Mouse (Mus musculus) heart, postnatal 10 days (tissue): Measurements from ENCODE around the gene Vps53. TPM values are rescaled to one million over a fixed set of nuclear protein-coding genes. Genes with fewer than 3 reads are reported as not detected.
A peak's percentile ranks its signal among the peaks of the same experiment; 100 is the strongest.

Experiments
- DNase-seq, 2 experiments: peaks; one replicate each; pipeline ENCODE4 v3.0.0; 2021
- intact Hi-C: fragments of 180-260 bp; cut with DNase I; formaldehyde crosslinking; loops from one replicate; pipeline ENCODE4 v1.15.1; 2025
- total RNA-seq, 2 experiments: library from RNA; stranded (reverse); gene quantifications; 2 replicates each; pipeline ENCODE4 v1.2.3; 2021

Vps53 gene
- total RNA-seq, 2 experiments from 2014 or later, result 31.0 to 32.7 TPM

DNA sequence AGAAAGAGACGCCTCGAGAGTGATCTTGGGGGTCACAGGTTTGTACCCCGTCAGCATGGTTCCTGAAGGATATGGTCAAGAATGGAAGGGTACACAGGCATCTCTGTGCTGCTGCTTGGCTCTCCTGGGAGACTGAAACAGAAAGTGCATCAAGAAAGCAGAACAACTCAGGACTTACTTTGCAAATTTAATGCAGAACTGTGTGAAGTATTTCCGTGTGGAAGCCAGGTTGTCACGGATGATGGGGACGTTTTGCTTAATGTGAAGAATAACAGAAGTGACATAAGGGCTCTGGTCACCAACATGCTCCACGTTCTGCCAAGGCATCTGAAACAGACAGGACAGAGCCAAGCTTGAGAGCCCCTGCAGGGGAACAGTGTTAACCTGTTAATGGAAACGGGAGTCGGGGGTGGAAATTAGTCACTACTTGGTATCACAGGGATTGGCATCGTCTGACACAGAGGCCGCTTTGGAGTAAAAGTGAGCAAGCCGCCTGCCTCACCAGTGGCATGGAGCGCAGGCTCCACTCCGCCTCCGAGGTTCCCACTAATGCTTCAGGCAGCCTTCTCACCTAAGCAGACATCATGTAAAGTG, 112.8 kb downstream of the Vps53 start:
- no peak for DNase-seq
- intact Hi-C loops, result loop anchor here (5.0 kb wide), 1 partner anchor 39 kb away; the partner anchor contains the start of gene Rflnb

DNA sequence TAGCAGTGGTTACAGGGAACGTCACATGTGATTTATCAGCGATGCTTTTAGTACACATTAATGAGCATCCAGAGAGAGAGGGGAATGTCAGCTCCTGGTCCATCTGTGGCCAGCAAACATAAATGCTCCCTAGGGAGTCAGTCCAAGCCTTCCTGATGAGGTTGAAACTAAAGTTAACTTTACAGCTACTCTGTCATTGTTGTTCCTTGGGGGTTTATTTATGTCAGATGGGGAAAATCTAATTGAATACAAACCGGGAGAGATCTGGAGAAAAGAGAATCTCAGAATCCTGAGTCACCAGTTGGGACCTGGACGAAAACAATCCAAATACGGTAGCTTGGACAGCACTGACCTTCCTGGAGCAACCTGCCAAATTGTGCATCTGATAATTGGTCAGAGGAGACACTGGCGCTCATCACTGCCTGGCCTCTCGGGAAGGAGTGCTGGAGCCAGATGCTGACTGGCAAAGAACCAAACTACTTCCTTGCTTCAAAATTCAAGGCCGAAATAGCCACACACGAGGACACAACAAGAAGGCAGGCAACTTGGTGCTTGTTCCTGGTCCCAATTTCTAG, 113.8 kb downstream of the Vps53 start:
- intact Hi-C loops, result loop anchor here (5.0 kb wide), 1 partner anchor 38 kb away; the partner anchor contains the start of gene Rflnb
- peak; percentile 59 for DNase-seq

DNA sequence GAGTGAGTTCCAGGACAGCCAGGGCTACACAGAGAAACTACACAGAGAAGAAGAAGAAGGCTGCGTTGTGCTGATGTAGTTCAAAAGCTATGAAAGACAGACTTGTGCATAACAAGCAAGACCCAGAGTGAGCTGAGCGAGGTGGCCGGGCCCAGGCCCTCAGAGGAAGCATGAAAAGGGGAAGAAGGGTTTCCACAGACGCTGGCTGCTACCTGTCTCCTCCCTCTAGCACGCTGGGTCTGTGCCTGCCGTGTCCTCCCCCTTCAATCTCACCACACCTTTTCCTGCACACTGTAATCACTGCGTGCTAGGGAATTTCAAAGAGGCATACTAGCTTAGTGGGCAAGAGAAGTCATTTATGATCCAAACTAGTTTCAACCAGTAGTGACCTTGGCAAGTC, 115.0 kb downstream of the Vps53 start:
- intact Hi-C loops, result no loop called here
- no peak for DNase-seq

DNA sequence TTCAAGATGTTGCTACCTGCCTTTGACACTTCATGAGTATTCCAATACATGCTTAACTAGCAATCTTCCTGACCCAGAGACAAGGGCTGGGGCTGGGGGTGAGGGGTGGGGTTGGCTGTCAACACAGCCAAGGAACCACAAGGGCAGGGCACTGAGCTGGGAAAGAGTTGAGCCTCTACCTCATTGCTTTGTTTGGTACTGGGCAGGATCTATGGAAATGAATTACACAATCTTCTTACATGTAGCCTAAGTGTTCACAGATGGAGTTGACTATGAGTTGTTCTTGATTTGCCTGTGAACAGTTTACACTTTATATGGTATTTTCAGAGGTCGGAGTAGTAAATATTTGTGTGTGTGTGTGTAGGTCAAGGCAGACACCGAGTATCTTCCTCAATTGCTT, 118.5 kb downstream of the Vps53 start:
- DNase-seq, result no peak
- intact Hi-C loops, result no loop called here

DNA sequence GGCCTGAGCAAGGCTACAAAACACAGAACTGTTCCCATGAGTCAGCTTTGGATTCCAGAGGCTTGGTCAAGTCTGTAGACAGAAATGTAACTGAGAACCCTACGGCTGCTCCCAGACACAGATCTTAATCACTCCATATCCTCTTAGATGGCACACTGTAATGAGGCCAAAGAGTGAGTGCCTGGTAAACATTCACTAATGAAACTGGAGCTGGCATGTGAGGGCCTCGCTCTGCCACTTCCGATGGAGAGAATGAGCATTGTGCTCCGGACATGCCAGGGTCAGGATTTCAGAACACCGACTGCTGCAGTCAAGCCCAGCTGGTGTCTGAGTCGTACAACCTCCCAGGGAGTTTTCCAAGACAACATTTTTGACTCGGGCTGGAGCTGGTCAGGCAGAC, 119.5 kb downstream of the Vps53 start:
- intact Hi-C loops, result no loop called here
- DNase-seq, result no peak

DNA sequence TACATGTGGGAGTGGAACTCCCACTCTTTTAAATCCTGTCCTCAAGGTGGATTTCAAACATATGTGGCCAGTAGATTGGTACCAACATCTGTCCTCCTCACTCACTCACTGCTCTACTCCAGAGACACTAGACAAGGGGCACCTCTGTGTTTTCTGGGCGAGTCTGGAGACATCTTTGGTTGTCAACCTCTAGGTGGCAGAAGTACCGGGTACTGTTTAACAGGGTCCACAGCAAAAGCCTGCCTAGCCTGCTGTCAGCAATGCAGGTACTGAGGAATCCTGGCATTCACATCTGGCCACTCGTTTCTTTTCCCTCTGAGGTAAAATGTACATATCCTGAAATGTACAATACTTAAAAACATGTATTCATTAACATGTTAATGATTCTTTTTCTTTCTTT, 123.0 kb downstream of the Vps53 start:
- no peak for DNase-seq
- intact Hi-C loops, result no loop called here

DNA sequence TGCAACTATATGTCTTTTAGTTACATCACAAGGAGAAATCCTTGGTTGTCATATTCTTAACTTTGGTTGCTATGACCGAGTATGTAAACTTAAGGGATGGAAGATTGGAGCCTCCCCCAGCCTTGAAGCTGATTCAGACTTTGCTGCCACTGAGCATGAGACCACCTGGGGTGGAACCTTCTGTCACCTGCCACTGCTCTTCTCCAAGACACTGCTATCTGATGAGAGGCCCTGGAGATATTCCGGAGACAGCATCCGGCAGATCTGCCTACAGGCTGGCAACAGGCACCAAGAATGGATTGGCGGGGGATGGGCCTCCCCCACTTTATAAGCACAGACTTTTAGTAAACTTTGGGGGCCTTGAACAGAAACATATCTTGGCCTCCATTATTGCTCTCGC, 127.0 kb downstream of the Vps53 start:
- intact Hi-C loops, result no loop called here
- no peak for DNase-seq

DNA sequence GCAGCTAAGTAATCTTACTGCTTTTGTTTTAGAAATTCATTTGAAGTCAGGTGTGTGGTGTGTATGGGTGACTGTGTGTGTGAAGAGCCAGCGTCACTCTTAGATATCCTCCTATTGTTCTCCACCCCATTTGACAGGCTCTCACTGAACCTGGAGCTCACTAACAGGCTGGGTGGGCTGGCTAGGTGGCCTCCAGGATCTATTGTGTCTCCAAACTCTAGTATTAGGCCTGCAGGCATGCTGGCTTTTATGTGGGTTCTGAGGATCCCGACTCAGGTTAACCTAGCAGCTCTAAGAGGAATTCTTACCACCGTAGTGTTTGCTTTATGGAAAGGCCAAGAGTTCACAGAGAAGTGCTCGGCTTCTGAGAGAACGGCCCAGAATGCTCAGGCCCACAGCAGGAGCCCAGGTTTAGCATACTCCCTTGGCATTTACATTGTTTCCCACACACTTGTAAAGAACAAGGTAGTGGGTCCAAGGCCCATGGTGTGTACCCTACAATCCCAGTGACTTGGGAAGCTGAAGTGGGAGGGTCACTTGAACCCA, 128.4 kb downstream of the Vps53 start:
- no peak for DNase-seq
- intact Hi-C loops, result no loop called here

DNA sequence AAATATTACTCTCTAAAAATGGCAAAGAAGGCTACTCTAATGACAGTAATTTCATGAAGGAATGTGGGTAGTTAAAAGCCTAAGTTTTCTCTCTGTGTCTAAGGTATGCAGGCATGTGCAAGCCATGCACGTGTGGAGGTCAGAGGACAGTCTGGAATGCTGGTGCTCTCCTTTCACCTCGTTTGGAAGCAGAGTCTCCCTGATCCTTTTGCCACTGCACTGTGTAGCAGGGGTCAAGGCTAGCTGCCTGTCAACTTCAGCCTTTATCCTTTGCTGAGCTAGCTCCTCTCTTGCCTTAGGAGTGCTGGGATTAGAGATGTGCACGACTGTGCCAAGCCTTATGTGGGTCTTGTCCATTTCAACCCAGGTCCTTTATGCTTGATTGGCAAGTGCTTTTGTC, 128.9 kb downstream of the Vps53 start:
- no peak for DNase-seq
- intact Hi-C loops, result no loop called here

DNA sequence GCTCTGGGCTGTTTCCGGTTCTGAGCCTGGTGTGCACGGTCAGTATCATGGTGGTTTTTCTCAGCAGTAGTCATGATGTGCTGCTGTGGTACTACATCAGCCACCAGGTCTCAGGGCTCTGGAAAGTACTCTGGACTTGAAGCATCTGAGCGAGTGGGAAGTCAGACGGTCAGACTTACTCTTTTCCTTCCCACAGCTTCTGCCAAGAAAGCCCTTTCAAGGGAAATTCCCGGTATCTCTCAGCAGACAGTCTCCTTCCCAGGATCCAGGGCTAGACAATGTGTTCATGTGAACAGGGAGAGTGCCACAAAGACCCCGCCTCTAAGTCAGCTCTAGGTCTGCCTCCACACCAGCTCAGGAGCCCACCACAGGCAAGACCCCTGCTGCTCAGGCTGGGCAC, 134.1 kb downstream of the Vps53 start:
- peak; percentile 30 to 49 for DNase-seq

DNA sequence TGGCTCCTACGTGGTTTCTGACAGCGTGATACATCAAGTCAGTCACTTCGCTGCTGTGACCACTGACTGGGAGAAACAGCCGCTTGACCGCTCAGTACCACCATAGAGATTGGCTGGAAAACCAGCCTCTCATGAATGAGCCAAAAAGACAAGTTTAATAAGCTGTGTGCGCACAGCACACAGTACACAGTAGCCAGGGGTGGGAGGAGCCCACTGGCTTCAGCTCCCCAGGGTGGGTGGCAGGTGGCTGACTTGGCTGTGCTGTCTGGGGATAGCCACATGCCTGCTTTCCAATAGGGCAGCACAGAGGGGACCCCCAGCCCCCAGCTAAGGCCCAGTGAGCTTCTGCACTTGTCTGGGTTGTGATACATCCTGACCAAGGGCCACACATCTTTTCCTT, 135.0 kb downstream of the Vps53 start:
- intact Hi-C loops, result loop anchor here (5.0 kb wide), 1 partner anchor 38 kb away; no protein-coding TSS in a partner anchor
- no peak for DNase-seq

More for the DNA sequence above, 134.1 kb downstream of the Vps53 start:
- intact Hi-C loops, result no loop called here

DNA sequence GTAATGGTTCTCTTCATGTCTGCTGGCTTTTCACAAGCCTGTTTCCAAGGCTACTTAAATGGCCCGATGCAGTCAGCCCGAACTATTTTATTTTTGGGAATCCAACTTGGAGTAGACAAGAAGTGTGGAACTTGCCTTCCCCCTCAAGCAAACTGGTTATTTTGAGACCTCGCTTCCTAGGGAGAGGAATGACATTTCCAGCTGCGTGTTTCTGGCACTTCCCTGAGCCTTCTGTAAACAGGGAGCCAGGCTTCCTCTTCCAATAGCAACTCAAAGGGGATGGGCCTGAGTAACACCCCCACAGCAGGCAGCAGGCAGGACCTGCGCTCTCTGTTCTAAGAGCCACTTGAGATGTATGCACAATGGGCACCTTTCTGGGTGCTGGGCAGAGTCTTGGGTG, 136.6 kb downstream of the Vps53 start:
- intact Hi-C loops, result loop anchor here (5.0 kb wide), 1 partner anchor 39 kb away; no protein-coding TSS in a partner anchor
- peak; percentile 69 to 77 for DNase-seq

DNA sequence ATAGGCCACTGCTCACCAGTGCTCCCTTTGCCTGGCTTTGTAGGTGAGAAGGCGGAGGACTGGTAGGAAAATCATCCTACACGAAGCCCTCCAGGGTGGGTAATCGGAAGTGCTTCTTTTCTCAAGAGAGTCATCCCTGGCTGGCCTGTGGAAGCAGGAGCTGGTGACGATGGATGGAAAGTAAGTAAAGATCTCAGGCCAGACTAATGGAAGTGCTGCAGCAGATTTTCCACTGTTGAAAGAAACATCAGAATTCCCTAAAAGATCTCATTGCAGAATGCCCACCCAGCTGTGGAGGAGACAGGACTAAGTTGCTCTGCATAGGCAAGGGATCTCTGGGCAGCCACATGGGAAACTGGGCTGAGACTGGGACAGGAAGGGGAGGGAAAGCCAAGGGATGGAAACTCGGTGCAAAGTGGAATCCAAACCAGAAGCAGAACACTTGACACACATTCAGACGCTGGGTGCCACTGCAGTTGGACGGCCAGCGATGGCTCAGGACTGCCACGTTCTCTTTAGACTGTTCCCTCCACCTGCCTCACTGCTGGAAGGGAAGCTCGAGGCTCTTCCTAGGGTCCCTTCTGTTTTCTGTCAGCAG, 137.3 kb downstream of the Vps53 start:
- peak; percentile 28 to 38 for DNase-seq
- intact Hi-C loops, result loop anchor here (5.0 kb wide), 1 partner anchor 40 kb away; no protein-coding TSS in a partner anchor

DNA sequence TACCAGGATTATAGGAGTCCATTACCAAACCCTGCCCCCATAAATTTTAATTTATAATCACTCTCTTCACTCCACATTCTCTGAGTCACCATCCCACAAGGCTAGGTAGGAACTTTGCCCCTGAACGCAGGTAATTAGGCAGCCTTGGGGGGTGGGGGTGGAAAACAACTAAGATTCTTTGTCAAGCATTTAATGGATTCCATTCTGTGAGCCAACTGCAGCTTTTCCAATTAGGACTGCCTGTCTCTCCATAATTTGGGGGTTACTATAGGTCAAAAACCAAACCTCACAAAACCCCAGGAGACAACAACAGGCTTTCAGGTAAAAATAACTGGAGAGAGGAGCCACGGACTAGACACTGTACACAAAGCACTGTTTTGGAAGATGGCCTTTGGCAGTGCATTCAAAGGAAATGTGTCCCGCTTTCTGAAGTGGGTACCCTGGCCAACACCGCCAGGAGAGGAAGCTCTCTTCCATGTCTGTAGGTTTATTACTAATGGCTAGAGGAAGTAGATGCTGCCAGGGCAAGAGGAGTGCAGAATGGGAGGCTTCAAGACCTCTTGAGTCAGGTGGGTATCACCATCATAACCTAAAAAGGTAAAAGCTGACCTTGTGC, 138.6 kb downstream of the Vps53 start:
- DNase-seq, result no peak

DNA sequence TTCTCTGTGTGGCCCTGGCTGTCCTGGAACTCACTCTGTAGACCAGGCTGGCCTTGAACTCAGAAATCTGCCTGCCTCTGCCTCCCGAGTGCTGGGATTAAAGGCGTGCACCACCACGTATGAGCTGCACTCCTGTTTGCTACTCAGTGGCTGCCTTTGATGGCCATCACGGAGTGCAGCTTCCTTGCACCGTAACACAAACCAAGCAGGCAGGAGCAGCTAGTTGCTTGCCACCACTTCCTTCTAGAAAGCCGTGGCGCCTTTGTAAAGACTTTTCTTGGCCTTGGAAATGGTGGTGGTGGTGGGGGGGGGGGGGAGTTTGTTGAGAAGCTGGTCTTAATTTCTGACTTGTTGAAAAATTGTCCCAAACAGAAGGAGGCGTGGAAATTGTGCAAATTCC, 139.3 kb downstream of the Vps53 start:
- intact Hi-C loops, result loop anchor here (5.0 kb wide), 1 partner anchor 42 kb away; no protein-coding TSS in a partner anchor
- DNase-seq, result no peak

More for the DNA sequence above, 138.6 kb downstream of the Vps53 start:
- intact Hi-C loops, result loop anchor here (5.0 kb wide), 1 partner anchor 41 kb away; no protein-coding TSS in a partner anchor

DNA sequence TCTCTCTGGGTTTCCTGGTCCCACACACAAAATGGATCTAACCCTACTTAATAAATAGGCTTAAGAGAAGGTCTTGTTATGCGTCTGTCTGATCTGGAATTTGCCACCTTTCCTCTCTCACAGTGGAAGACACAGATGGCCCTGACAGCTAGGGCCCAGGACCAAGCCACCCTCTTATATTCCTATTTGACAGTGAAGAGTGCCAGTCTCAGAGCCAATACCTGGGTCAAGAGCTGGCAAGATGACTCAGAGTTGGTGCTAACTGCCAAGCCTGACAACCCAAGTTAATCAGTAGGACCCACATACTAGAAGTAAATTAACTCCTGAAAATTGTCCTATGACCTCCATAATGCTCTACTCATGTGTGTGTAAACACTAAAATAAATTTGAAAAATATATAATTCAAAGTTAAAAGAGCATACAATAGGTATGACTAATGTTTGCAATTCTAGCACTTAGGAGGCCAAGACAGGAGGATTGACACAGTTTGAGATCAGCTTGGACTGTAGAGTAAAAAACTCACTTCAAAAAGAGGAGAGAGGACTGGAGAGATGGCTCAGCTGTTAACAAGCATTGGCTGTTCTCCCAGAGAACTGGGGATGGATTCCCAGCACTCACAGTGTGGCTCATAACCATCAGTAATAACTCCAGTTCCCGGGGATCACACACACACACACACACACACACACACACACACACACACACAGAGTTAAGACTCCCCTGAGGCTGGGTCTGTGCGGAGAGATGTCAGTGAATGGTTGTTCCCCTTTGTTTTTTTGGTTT, 140.0 kb downstream of the Vps53 start:
- intact Hi-C loops, result loop anchor here (5.0 kb wide), 1 partner anchor 43 kb away; no protein-coding TSS in a partner anchor
- no peak for DNase-seq

DNA sequence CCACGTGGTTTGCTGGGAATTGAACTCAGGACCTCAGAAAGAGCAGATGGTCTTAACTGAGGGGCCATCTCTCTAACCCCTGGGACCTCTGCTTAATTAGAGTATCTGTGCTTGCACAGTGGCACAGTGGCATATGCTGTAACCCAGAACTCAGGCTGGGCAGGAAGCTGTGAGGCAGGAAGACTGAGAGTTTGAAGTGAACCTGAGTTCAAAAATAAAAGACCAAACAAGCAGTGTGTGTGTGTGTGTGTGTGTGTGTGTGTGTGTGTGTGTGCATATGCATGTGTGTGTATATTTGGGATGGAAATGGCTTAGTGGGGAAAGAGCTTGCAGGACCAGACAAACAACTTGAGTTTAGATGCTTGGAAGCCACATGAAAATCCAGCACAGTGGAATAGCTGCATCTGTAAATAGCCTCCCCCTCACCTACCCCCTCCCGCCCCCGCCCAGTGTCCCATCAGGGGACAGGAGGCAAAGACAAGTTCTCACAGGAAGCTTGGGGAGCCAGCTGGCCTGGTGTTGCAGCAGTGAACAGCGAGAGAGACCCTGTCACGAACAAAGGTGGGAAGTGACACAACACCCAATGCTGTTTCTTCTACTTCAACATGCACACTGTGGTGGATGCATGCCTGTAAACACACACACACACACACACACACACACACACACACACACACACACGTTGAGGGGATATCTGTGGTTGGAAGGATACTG, 141.7 kb downstream of the Vps53 start:
- intact Hi-C loops, result no loop called here
- DNase-seq, result peak in 1 of 2 experiments; percentile 26

DNA sequence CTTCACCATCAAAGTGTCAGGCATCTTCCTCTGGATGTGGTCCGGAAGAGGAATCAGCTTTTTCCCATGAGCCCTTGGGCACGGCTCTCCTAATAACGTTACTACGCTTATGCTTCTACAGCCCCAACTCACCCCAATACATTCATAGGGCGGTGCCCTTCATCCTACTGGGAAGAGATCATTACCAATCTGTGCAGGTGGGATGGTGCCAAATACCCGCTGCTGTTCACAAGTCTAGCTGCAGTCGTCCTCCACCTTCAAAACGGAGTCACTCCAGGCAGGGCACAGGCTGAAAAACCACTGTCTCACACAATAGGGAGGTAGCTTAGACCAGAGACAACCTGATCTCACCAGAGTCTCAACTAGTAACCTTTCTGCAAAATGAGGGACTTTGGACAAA, 144.3 kb downstream of the Vps53 start:
- intact Hi-C loops, result no loop called here

DNA sequence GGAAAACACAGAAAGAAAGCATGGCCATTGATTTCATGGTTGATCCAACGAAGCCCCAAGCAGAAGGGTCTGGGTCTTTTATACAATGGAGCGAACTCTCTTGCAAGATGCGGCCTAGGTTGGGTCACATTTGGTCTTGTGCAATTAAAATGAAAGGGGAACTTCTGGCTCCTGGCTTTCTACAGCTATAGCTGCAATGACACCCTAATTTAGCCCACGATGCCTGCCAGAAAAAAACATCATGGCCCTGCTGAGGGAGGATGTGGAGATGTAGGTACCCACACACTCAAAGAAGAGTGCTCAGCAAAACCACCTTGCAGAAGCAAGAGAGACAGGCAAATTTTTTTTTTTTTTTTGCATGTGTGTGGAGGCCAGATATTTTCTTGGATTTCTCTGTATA, 145.6 kb downstream of the Vps53 start:
- DNase-seq, result no peak
- intact Hi-C loops, result no loop called here

More for the DNA sequence above, 144.3 kb downstream of the Vps53 start:
- no peak for DNase-seq

DNA sequence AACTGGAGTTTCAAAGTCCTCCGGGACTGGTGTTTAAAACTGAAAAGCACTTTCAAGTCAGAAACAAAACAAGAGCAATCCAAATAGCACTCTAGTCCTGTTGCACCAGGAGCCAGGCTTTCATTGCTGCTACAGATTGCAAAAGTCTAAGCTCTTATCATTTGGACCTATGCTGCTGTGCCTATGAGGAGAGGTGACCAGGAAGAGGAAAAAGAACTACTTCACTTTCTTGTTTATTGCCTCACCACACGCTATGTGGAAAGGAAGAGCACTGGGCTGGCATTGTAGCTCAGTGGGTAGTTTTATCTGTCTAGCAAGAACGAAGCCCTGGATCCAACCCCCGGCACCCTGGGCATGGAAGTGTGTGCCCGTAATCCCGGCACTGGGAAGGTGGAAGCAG, 146.1 kb downstream of the Vps53 start:
- DNase-seq, result no peak
- intact Hi-C loops, result no loop called here
